Mouse (Mus musculus) stomach, postnatal 0 days (tissue): ENCODE data around the gene Ciao1.
A peak's percentile ranks its signal among the peaks of the same experiment; 100 is the strongest.

ENCODE experiments used
- CTCF ChIP-seq: IDR thresholded peaks from 2 replicates; pipeline ENCODE4 v1.5.1; 2016; ENCODE audit warnings: antibody characterized with exemption, low read depth, mild to moderate bottlenecking, moderate library complexity
- EP300 ChIP-seq: optimal IDR thresholded peaks from 2 replicates; pipeline ENCODE3; 2016; ENCODE audit warnings: antibody characterized with exemption

DNA sequence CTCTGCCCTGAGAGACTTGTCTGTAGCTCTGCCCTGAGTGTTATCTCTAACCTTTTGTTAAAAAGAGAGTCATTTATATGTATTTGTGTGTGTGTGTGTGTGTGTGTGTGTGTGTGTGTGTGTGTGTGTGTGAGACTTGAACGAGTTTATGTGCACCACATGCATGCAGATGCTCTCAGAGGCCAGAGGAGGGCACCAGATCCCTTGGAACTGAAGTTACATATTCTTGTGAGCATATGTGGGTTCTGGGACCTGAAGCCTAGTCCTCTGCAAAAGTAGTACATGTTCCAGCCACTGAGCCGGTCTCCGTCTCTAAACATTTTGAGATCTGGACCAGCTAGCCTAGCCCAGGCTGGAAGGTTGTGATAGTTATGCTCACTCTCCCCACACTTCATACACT, 22.4 kb downstream of the Ciao1 start:
- TF ChIP-seq CTCF = peak; percentile 30; the same call in 1 of the 2 replicates
- TF ChIP-seq EP300 = no peak
